Mouse (Mus musculus) liver, embryonic 13.5 days (tissue): ENCODE data around the gene Gprin2. TPM values are rescaled to one million over a fixed set of nuclear protein-coding genes. Genes with fewer than 3 reads are reported as not detected.

Experiments
- ATAC-seq: fragments of 200-750 bp; cut with Nextera tagmentation; 2 replicates; pipeline ENCODE4 v1.8.0; 2017; ENCODE audit warnings: low read depth, mild to moderate bottlenecking, moderate number of reproducible peaks, moderate library complexity
- DNase-seq: peaks from one replicate; pipeline ENCODE4 v3.0.0; 2022
- H3K27ac ChIP-seq: fragments of 300-500 bp; sonication (generic); 2 replicates; pipeline ENCODE4 v1.5.1; 2015; ENCODE audit warnings: moderate library complexity, mild to moderate bottlenecking, inconsistent platforms
- H3K27me3 ChIP-seq: fragments of 300-500 bp; sonication (generic); 2 replicates; pipeline ENCODE4 v1.6.1; 2015; ENCODE audit warnings: mild to moderate bottlenecking, inconsistent platforms
- H3K36me3 ChIP-seq: fragments of 300-500 bp; sonication (generic); 2 replicates; pipeline ENCODE4 v1.6.1; 2015; ENCODE audit warnings: mild to moderate bottlenecking, inconsistent platforms
- H3K4me1 ChIP-seq: fragments of 300-500 bp; sonication (generic); replicated peaks from 2 replicates; pipeline ENCODE4 v1.6.1; 2015; ENCODE audit warnings: inconsistent platforms
- H3K4me2 ChIP-seq: fragments of 300-500 bp; sonication (generic); 2 replicates; pipeline ENCODE4 v1.6.1; 2015; ENCODE audit warnings: inconsistent platforms, mild to moderate bottlenecking, moderate library complexity
- H3K4me3 ChIP-seq: fragments of 300-500 bp; sonication (generic); replicated peaks from 2 replicates; pipeline ENCODE4 v1.5.1; 2015; ENCODE audit warnings: mild to moderate bottlenecking, inconsistent platforms
- H3K9ac ChIP-seq: fragments of 300-500 bp; sonication (generic); 2 replicates; pipeline ENCODE4 v1.6.1; 2015; ENCODE audit warnings: mild to moderate bottlenecking, inconsistent platforms
- H3K9me3 ChIP-seq: fragments of 300-500 bp; sonication (generic); replicated peaks from 2 replicates; pipeline ENCODE4 v1.6.1; 2016; ENCODE audit warnings: inconsistent platforms
- WGBS: fragments of 180-500 bp; shearing (Covaris S2); methylation state at CpG from one replicate; pipeline ENCODE4 v1.1.7; 2015; ENCODE audit not compliant: insufficient replicate concordance; 5-methylcytosine and 5-hydroxymethylcytosine counted together
- polyA plus RNA-seq: library from polyadenylated mRNA; unstranded; fragments of >200 nt; fragmentation: Nextera tagmentation; extraction: Ambion mirVana; gene quantifications from 2 replicates; pipeline ENCODE4 v1.2.1, GENCODE M21; 2015

Gene Gprin2
- polyA plus RNA-seq, 1 experiment from 2014 or later, result 0.06 TPM

DNA sequence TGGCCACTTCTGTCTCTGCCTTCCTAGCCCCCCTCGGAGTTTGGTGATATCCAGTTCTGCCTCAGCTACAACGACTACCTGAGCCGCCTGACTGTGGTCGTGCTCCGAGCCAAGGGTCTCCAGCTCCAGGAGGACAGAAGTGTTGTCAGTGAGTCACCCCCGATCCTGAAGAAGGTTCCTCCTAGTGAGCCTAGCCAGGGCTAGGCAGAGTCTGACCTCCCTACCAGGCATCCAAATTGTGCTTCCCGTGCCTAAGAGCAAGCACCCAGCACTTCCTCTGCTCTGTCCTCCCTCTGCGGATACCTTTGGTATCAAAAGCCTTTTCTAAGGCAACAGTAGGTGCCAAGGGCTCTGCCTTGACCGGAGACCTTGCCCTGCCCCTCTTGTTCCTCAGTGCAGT is 24.5 kb upstream of the Gprin2 start:
- Histone ChIP-seq H3K4me1 (no peaks in the 10 kb centered on the region), H3K27me3 (0 out of 2 replicates have a peak, but pooled peaks cover 3% of the 10 kb centered on the region), H3K27ac (no peak overlapping the region), H3K9ac (no peak overlapping the region), H3K4me3 (no peak overlapping the region), H3K36me3 (no peaks in the 10 kb centered on the region), H3K4me2 (no peak overlapping the region), H3K9me3 (no peaks in the 10 kb centered on the region)
- WGBS, result 64% methylated on average over 9 of the region's 9 CpGs
- DNase-seq (no peak), ATAC-seq (no peak)

DNA sequence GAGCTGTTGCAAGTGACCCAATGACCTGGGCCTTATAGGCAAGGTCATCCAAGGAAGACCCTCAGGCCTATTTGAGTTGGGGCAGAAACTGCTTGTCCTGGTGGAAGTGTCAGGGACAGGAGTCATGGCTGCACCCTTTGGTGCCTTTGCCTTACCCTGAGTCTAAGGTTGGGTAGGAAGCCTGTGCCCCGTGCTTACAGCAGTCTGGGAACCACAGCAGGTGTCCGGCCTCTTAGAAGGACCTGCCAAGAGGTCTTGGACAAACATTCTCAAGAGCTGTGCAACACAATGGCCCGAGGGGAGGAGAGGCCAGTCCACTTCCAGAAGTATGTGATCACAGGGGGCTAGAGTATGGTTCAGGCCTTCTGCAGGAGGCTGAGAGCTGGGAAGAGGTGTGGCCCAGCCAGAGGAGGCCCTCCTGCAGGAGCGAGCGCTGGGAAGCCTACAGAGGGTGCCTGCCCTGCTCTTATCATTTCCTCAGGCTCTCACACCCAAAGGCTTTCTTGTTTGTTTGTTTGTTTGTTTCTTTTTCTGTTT is 22.0 kb upstream of the Gprin2 start:
- Histone ChIP-seq H3K36me3 (no peaks in the 10 kb centered on the region), H3K4me2 (no peak overlapping the region), H3K9ac (no peak overlapping the region), H3K9me3 (no peaks in the 10 kb centered on the region), H3K4me3 (no peak overlapping the region), H3K4me1 (peaks cover 4% of the 10 kb centered on the region; the same call in 1 of the 2 replicates), H3K27me3 (peaks cover 28% of the 10 kb centered on the region), H3K27ac (no peak overlapping the region)
- ATAC-seq (no peak), DNase-seq (no peak)
- 33% methylated on average over 5 of the region's 5 CpGs for WGBS

DNA sequence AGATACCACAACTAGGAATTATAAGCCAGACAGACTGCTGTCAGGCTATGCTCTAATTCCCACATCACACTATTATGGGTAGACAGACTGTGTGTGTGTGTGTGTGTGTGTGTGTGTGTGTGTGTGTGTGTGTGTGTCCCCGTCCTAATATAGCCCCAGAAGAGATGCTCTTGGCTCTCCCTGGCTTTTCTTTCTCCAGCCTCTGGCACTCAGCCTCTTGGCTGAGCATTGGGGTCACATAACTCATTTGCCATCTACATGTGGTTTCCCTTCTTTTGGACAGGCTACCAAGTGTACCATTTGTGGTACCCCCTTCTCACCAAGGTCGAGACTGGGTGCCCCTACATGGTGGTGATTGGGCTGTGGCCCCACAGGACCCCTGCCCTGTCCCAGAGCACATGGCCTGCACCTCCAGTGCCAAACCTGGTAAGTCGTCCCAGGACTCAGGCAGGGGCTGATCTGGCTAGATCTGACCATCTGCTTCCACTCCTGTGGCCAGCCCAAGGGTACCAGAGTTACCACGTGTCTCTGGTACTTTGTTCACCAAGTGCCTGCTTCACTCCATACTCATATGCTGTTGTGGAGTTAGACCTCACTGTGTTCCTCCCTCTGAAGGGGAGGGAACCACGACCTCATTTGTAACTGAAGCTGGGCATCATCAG is 20.1 kb upstream of the Gprin2 start:
- Histone ChIP-seq H3K27ac (no peak overlapping the region), H3K9me3 (no peaks in the 10 kb centered on the region), H3K27me3 (peaks cover 28% of the 10 kb centered on the region), H3K36me3 (no peaks in the 10 kb centered on the region), H3K4me2 (no peak overlapping the region), H3K9ac (no peak overlapping the region), H3K4me3 (no peak overlapping the region), H3K4me1 (peaks cover 4% of the 10 kb centered on the region; the same call in 1 of the 2 replicates)
- DNase-seq (no peak), ATAC-seq (no peak)
- WGBS, result 41% methylated on average over 4 of the region's 5 CpGs

DNA sequence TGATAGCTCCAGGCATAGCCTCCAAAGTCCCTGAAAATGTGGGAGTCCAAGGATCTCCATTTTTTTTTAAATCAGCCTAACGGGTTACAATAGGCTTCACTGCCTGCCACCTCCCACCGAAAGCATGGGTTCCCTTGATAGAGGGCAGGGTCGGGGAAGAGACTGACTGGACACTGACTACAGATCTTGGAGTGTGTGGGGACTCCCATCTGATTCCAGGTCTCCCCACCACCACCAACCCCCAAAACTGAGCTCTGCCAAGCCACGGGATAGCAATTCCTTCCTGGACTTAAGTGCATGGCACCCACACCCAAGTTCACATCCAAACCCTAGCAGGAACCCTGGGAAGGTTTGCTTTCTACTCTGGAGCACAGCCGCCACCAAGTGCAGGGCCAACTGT is 19.0 kb upstream of the Gprin2 start:
- H3K27ac ChIP-seq, result no peak overlapping the region
- H3K4me2 ChIP-seq, result 0 out of 2 replicates have a peak overlapping the region, but pooled peaks have one; percentile 56
- DNase-seq (no peak), ATAC-seq (no peak)
- no peak overlapping the region for H3K9ac ChIP-seq
- H3K9me3 ChIP-seq, result no peaks in the 10 kb centered on the region
- no peaks in the 10 kb centered on the region for H3K36me3 ChIP-seq
- WGBS, result 49% methylated on average over 5 of the region's 5 CpGs
- H3K4me3 ChIP-seq, result peak overlapping the region; percentile 37; the same call in 1 of the 2 replicates
- peaks cover 28% of the 10 kb centered on the region for H3K27me3 ChIP-seq
- peaks cover 4% of the 10 kb centered on the region; the same call in 1 of the 2 replicates for H3K4me1 ChIP-seq

DNA sequence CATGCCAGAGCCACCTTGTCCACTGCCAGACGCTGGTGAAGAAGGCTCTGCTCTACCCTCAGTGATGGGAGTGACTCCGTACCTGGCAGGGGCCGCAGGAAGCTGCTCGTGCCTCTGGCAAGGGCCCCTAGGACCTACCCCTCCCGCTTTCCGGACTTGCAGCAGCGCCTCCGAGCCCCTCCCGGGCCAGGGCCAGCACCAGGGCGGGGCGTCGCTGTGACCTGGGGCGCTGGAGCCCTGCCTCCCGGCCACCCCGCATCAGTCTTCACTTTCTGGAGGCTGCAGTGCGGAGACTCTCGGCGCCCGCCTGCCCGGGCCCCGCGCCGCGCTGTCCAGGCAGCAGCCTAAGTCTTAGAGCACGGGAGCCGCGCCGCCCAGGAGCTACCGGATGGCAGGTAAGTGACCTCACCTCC is 18.3 kb upstream of the Gprin2 start:
- H3K36me3 ChIP-seq, result no peaks in the 10 kb centered on the region
- no peak for DNase-seq
- 4% methylated on average over 29 of the region's 29 CpGs for WGBS
- H3K27me3 ChIP-seq, result peaks cover 28% of the 10 kb centered on the region
- H3K27ac ChIP-seq, result no peak overlapping the region
- no peaks in the 10 kb centered on the region for H3K9me3 ChIP-seq
- peaks cover 4% of the 10 kb centered on the region; the same call in 1 of the 2 replicates for H3K4me1 ChIP-seq
- no peak for ATAC-seq
- peak overlapping the region; percentile 39; the same call in 1 of the 2 replicates for H3K9ac ChIP-seq
- H3K4me2 ChIP-seq, result peak overlapping the region; percentile 56
- peak overlapping the region; percentile 37 for H3K4me3 ChIP-seq

DNA sequence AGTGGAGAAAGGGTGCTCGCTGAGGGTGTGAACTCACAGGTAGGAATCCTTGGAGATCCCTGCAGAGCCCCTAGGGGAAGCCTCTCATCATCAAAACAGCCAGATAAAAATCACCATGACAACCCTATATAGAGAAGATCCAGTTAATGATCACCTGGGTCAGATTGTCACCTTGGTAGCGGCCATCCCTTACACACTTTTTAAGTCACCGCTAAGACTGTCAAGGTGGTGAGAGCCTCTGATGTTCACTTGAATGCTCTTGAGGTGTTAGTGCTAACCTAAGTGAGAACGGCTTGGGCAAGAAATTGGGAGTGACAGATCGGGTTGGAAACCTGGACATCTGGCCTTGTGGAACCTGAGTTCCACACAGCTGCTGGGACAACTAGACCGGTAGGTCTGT is 17.8 kb upstream of the Gprin2 start, which contains the start of gene Syt15:
Syt15 (plus strand) TSS at position 301 of the 400 bp plus-strand sequence.
- no peak for ATAC-seq
- H3K4me3 ChIP-seq, result peak within 1 kb of the TSS; percentile 37
- H3K9me3 ChIP-seq, result no peaks in the 10 kb centered on the region
- H3K27ac ChIP-seq, result no peak within 1 kb of the TSS
- peak within 1 kb of the TSS; percentile 39; the same call in 1 of the 2 replicates for H3K9ac ChIP-seq
- peaks cover 4% of the 10 kb centered on the region; the same call in 1 of the 2 replicates for H3K4me1 ChIP-seq
- H3K36me3 ChIP-seq, result no peaks in the 10 kb centered on the region
- peak within 1 kb of the TSS; percentile 56 for H3K4me2 ChIP-seq
- DNase-seq, result no peak
- H3K27me3 ChIP-seq, result peaks cover 28% of the 10 kb centered on the region
- 47% methylated on average over 6 of the region's 6 CpGs for WGBS

DNA sequence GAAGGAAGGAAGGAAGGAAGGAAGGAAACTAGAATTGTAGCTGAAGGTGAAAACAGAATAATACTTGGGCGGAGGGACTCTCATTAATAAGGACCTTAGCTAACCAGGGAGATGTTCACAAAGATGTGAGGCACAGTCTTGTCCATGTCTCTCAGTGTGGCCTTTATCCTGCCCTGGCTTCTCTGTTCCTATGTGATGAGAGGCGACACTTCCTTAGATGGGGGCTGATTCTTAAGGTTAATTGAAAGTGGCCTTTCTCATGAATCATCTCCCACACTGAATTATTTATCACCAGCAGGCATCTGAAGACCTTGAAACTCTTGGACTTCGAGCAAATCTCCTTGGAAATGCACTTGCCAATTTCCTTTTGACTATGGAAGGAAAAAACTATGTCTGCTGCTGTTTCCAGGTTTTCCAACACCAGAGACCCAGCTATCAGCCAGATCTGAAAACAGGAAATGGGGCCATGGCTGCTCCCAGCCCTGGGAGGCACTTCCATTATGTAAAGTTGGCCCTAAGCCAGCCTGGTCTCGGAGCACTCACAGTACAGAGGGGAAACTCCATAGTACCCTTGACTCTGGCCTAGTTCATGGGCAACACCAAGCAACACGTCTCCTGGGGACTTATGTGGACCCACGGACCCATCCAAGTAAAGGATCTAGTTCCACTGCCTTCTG is 14.1 kb upstream of the Gprin2 start:
- no peak overlapping the region for H3K9ac ChIP-seq
- H3K4me1 ChIP-seq, result peaks cover 4% of the 10 kb centered on the region; the same call in 1 of the 2 replicates
- DNase-seq, result no peak
- no peak for ATAC-seq
- no peaks in the 10 kb centered on the region for H3K9me3 ChIP-seq
- no peak overlapping the region for H3K4me3 ChIP-seq
- WGBS, result 50% methylated on average over 6 of the region's 6 CpGs
- peaks cover 21% of the 10 kb centered on the region for H3K27me3 ChIP-seq
- no peak overlapping the region for H3K27ac ChIP-seq
- H3K4me2 ChIP-seq, result no peak overlapping the region
- no peaks in the 10 kb centered on the region for H3K36me3 ChIP-seq

DNA sequence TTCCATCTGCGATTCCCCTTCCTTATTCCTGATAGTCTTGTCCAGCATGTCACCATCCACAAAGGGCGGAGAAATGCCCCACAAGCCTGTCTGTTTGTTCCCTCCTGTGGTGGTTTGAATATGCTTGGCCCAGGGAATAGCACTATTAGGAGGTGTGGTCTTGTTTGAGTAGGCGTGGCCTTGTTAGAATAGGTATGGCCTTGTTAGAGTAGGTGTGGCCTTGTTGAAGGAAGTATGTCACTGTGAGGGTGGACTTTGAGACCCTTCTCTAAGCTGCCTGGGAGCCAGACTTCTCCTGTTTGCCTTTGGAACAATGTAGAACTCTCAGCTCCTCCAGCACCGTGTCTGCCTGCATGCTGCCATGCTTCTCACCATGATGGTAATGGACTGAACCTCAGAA is 8.5 kb upstream of the Gprin2 start:
- Histone ChIP-seq H3K4me2 (no peak overlapping the region), H3K9me3 (no peaks in the 10 kb centered on the region), H3K27me3 (no peaks in the 10 kb centered on the region), H3K4me1 (no peaks in the 10 kb centered on the region), H3K4me3 (no peak overlapping the region), H3K9ac (no peak overlapping the region), H3K27ac (no peak overlapping the region), H3K36me3 (no peaks in the 10 kb centered on the region)
- no peak for DNase-seq
- WGBS, result 71% methylated on average over 4 of the region's 4 CpGs
- ATAC-seq, result no peak

DNA sequence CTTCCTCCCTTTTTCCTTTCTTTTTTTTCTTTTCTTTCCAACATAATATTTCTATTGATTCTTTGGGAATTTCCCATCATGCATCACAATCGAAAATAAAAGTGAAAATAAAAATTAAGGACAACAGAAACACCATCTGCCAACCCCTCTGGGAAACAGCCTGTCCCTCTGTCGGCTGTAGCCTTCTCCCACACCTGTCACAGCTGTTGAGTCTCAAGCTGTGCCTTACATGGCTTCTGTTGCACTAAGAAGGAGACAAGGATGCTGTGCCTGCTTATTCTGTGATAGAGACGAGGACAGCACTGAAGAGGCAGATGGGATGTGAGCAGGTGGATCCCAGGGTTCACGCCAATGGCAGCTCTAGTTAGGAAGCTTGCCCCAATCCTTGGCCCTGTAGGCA is 7.6 kb upstream of the Gprin2 start:
- no peaks in the 10 kb centered on the region for H3K36me3 ChIP-seq
- DNase-seq, result no peak
- no peak overlapping the region for H3K4me2 ChIP-seq
- WGBS, result 45% methylated on average over 4 of the region's 4 CpGs
- no peak overlapping the region for H3K4me3 ChIP-seq
- H3K27ac ChIP-seq, result no peak overlapping the region
- no peaks in the 10 kb centered on the region for H3K9me3 ChIP-seq
- no peak for ATAC-seq
- no peak overlapping the region for H3K9ac ChIP-seq
- no peaks in the 10 kb centered on the region for H3K27me3 ChIP-seq
- no peaks in the 10 kb centered on the region for H3K4me1 ChIP-seq

DNA sequence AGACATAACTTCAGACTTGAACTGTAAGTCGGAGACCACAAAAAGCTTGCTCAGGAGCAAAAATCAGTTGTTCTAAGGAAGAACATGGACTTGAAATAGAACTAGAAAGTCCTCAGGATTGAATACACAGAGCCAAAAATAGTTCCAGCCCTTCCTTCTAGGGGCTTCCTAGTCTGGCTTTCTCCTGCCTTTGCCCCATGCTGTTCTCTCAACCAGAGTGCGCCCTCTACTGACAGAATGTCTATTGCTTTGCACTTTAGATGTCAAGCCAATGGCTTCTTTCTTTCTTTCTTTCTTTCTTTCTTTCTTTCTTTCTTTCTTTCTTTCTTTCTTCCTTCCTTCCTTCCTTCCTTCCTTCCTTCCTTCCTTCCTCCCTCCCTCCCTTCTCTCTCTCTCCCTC is 7.2 kb upstream of the Gprin2 start:
- no peak overlapping the region for H3K4me2 ChIP-seq
- WGBS, result 47% methylated on average over 2 of the region's 2 CpGs
- DNase-seq (no peak), ATAC-seq (no peak)
- H3K36me3 ChIP-seq, result no peaks in the 10 kb centered on the region
- no peaks in the 10 kb centered on the region for H3K4me1 ChIP-seq
- H3K27ac ChIP-seq, result no peak overlapping the region
- no peak overlapping the region for H3K4me3 ChIP-seq
- H3K9ac ChIP-seq, result no peak overlapping the region
- H3K9me3 ChIP-seq, result no peaks in the 10 kb centered on the region
- H3K27me3 ChIP-seq, result no peaks in the 10 kb centered on the region

DNA sequence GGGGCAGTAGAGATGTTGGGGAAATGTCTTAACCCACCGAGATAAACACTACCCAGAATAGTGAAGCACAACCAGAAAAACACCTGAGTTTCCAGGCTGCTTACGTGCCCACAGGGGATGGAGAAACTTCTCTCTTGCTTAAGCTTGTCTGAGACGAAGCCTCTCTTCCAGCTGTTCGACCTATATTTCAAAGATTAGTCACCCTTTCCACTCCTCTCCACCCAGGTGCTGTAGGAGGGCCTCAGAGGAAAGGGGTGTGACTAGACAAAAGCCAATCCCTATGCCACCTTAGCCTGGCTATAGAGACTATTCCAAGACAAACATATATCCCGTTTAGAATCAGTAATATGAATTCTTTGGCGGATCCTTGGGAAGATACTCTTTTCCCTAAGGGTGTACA is 6.5 kb upstream of the Gprin2 start:
- H3K4me3 ChIP-seq, result no peak overlapping the region
- ATAC-seq (no peak), DNase-seq (no peak)
- no peaks in the 10 kb centered on the region for H3K36me3 ChIP-seq
- H3K27me3 ChIP-seq, result 0 out of 2 replicates have a peak, but pooled peaks cover 1% of the 10 kb centered on the region
- H3K4me2 ChIP-seq, result no peak overlapping the region
- no peak overlapping the region for H3K27ac ChIP-seq
- WGBS, result 54% methylated on average over 6 of the region's 6 CpGs
- H3K4me1 ChIP-seq, result no peaks in the 10 kb centered on the region
- H3K9ac ChIP-seq, result no peak overlapping the region
- no peaks in the 10 kb centered on the region for H3K9me3 ChIP-seq
